Mouse (Mus musculus): ENCODE measurements at regions not wholly inside any gene's neighbourhood (a gene's known extent, or its start where the extent isn't known, plus 50 kb on each side); places are given as distances from the start of the nearest gene placed in this dataset.

GRCm38 (mm10) chr10:96200932-96201641, 64.7 kb downstream of the Gm5426 start:
- TF ChIP-seq CTCF (IDR thresholded peaks at IDR 0.05; ENCODE audit: extremely low read depth, insufficient read depth, low read length) = no peak
- no peak for TF ChIP-seq POLR2A (IDR thresholded peaks at IDR 0.05; ENCODE audit: extremely low read depth, insufficient read depth, low read length)
